Mouse (Mus musculus): ENCODE measurements around the gene Cdkn1a. TPM values are rescaled to one million over a fixed set of nuclear protein-coding genes. Genes with fewer than 3 reads are reported as not detected.
"Not testable (repeated sequence)": the region's sequence is repeated elsewhere in the genome, so short reads cannot be mapped to it uniquely, and the experiment has no call there.

Gene Cdkn1a
- 70.3 and 91.5 TPM in 2 replicates for polyA plus RNA-seq (2012; rRNA removed)

DNA sequence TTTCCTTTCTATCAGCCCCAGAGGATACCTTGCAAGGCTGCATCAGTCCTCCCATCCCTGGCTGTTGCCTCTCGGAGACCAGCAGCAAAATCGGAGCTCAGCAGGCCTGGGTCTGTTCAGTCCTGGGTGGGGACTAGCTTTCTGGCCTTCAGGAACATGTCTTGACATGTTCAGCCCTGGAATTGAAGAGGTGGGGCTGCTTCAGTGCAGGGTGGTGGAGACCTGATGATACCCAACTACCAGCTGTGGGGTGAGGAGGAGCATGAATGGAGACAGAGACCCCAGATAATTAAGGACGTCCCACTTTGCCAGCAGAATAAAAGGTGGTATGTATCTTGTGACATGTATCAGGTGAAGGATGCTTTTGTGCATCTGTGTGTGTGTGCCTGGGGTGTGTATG is at the start of gene Cdkn1a:
TSS of gene Cdkn1a (plus strand) at position 201 of the 400 bp plus-strand sequence.
- peak; percentile 1 for DNase-seq
- no peak within 1 kb of the TSS for H3K4me3 ChIP-seq (replicated peaks; ENCODE audit: extremely low read depth, low read depth, low read length)
- 88% methylated on average over 3 of the region's 3 CpGs for WGBS
- H3K4me1 ChIP-seq (ENCODE audit: control insufficient read depth, insufficient read depth, low read length): peaks cover 7% of the 10 kb centered on the region; the same call in 1 of the 2 replicates
- TF ChIP-seq CTCF (IDR thresholded peaks at IDR 0.05; ENCODE audit: insufficient read depth, low read length) (no peak), POLR2A (IDR thresholded peaks at IDR 0.05; ENCODE audit: borderline replicate concordance, extremely low read depth, low read depth, low read length) (no peak)

DNA sequence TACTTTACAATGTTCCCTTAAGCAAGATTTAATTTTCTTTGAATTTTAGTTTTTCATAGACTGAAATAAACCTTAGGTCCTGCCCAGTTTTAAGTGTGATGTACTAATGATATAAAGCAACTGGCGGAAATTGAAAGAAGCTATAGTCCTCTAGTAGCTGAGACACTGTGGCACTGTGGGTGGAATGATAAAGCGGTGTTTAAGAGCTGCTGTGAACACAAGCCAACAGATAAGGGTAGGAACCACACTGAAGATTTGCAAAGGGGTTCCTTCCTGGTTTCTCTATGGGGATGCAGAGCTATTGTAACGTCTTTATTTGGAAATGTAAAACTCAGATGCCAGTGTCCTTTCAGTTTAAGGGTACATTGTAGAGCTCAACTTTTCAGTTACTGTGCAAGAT is 49.1 kb upstream of the Cdkn1a start:
- peaks cover 11% of the 10 kb centered on the region for H3K4me1 ChIP-seq (ENCODE audit: control insufficient read depth, insufficient read depth, low read length)
- not testable (repeated sequence) for DNase-seq; H3K4me3 ChIP-seq (replicated peaks; ENCODE audit: extremely low read depth, low read depth, low read length)
- 62% methylated on average over 3 of the region's 3 CpGs for WGBS

- Histone ChIP-seq H3K4me1 (ENCODE audit: control insufficient read depth, insufficient read depth, low read length) (peaks cover 9% of the 10 kb centered on the region), H3K4me3 (replicated peaks; ENCODE audit: extremely low read depth, low read depth, low read length) (no peak overlapping the region)
- TF ChIP-seq CTCF (IDR thresholded peaks at IDR 0.05; ENCODE audit: insufficient read depth, low read length): no peak
- no peak for TF ChIP-seq POLR2A (IDR thresholded peaks at IDR 0.05; ENCODE audit: borderline replicate concordance, extremely low read depth, low read depth, low read length)
- DNase-seq: no peak
These were observed 48.2 kb upstream of the Cdkn1a start for GRCm38 (mm10) chr17:29042569-29042968.

DNA sequence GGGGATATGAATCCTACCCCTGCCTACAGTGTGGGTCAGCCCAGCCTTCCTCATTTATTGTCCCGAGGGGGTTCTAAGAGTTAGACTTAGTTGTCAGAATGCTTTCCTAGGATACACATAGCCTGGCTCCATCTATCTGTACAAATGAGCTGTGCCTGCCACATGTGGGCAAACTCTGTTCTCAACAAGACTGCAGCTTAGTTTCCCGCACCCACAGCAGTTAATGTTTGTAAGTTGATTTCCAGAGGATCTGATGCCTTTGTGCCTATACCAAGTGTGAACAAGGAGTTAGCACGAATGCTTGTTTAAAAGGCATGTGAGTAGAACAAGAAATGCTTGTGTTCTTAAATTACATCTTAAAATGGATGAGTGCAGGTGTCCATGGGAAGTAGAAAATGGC is 47.2 kb upstream of the Cdkn1a start:
- peaks cover 9% of the 10 kb centered on the region for H3K4me1 ChIP-seq (ENCODE audit: control insufficient read depth, insufficient read depth, low read length)
- TF ChIP-seq CTCF (IDR thresholded peaks at IDR 0.05; ENCODE audit: insufficient read depth, low read length) (no peak), POLR2A (IDR thresholded peaks at IDR 0.05; ENCODE audit: borderline replicate concordance, extremely low read depth, low read depth, low read length) (no peak)
- no peak for DNase-seq
- H3K4me3 ChIP-seq (replicated peaks; ENCODE audit: extremely low read depth, low read depth, low read length): no peak overlapping the region
- WGBS: 76% methylated on average over 3 of the region's 3 CpGs

GRCm38 (mm10) chr17:29044146-29044924 is 46.4 kb upstream of the Cdkn1a start:
- Histone ChIP-seq H3K4me3 (replicated peaks; ENCODE audit: extremely low read depth, low read depth, low read length) (no peak overlapping the region), H3K4me1 (ENCODE audit: control insufficient read depth, insufficient read depth, low read length) (peaks cover 11% of the 10 kb centered on the region)
- DNase-seq: no peak
- 72% methylated on average over 6 of the region's 6 CpGs for WGBS
- no peak for TF ChIP-seq POLR2A (IDR thresholded peaks at IDR 0.05; ENCODE audit: borderline replicate concordance, extremely low read depth, low read depth, low read length)
- no peak for TF ChIP-seq CTCF (IDR thresholded peaks at IDR 0.05; ENCODE audit: insufficient read depth, low read length)

GRCm38 (mm10) chr17:29044925-29045319 is 45.9 kb upstream of the Cdkn1a start:
- TF ChIP-seq CTCF (IDR thresholded peaks at IDR 0.05; ENCODE audit: insufficient read depth, low read length) (no peak), POLR2A (IDR thresholded peaks at IDR 0.05; ENCODE audit: borderline replicate concordance, extremely low read depth, low read depth, low read length) (no peak)
- 29% methylated on average over 1 of the region's 1 CpGs for WGBS
- H3K4me3 ChIP-seq (replicated peaks; ENCODE audit: extremely low read depth, low read depth, low read length): no peak overlapping the region
- H3K4me1 ChIP-seq (ENCODE audit: control insufficient read depth, insufficient read depth, low read length): peaks cover 8% of the 10 kb centered on the region
- DNase-seq: no peak

- WGBS: 50% methylated on average over 12 of the region's 12 CpGs
- Histone ChIP-seq H3K4me1 (ENCODE audit: control insufficient read depth, insufficient read depth, low read length) (peaks cover 11% of the 10 kb centered on the region), H3K4me3 (replicated peaks; ENCODE audit: extremely low read depth, low read depth, low read length) (no peak overlapping the region)
- peak; percentile 65 for DNase-seq
- TF ChIP-seq POLR2A (IDR thresholded peaks at IDR 0.05; ENCODE audit: borderline replicate concordance, extremely low read depth, low read depth, low read length) (peak; percentile 33; the same call in 1 of the 2 replicates), CTCF (IDR thresholded peaks at IDR 0.05; ENCODE audit: insufficient read depth, low read length) (no peak)
These were observed 44.8 kb upstream of the Cdkn1a start for GRCm38 (mm10) chr17:29045741-29046530.

- no peak for TF ChIP-seq POLR2A (IDR thresholded peaks at IDR 0.05; ENCODE audit: borderline replicate concordance, extremely low read depth, low read depth, low read length)
- no peak for TF ChIP-seq CTCF (IDR thresholded peaks at IDR 0.05; ENCODE audit: insufficient read depth, low read length)
- 81% methylated on average over 3 of the region's 3 CpGs for WGBS
These were observed 43.9 kb upstream of the Cdkn1a start for GRCm38 (mm10) chr17:29046863-29047262.

GRCm38 (mm10) chr17:29047697-29048514 is 42.9 kb upstream of the Cdkn1a start:
- 68% methylated on average over 3 of the region's 3 CpGs for WGBS
- DNase-seq: no peak
- Histone ChIP-seq H3K4me1 (ENCODE audit: control insufficient read depth, insufficient read depth, low read length) (peaks cover 11% of the 10 kb centered on the region), H3K4me3 (replicated peaks; ENCODE audit: extremely low read depth, low read depth, low read length) (no peak overlapping the region)
- no peak for TF ChIP-seq POLR2A (IDR thresholded peaks at IDR 0.05; ENCODE audit: borderline replicate concordance, extremely low read depth, low read depth, low read length)
- TF ChIP-seq CTCF (IDR thresholded peaks at IDR 0.05; ENCODE audit: insufficient read depth, low read length): no peak

More at GRCm38 (mm10) chr17:29046863-29047262, 43.9 kb upstream of the Cdkn1a start:
- Histone ChIP-seq H3K4me3 (replicated peaks; ENCODE audit: extremely low read depth, low read depth, low read length) (no peak overlapping the region), H3K4me1 (ENCODE audit: control insufficient read depth, insufficient read depth, low read length) (peaks cover 11% of the 10 kb centered on the region)
- DNase-seq: no peak
